Mouse (Mus musculus): ENCODE measurements around the gene Ralgapb. TPM values are rescaled to one million over a fixed set of nuclear protein-coding genes. Genes with fewer than 3 reads are reported as not detected.
A peak's percentile ranks its signal among the peaks of the same experiment; 100 is the strongest.
"Not testable (repeated sequence)": the region's sequence is repeated elsewhere in the genome, so short reads cannot be mapped to it uniquely, and the experiment has no call there.

Gene Ralgapb
- polyA plus RNA-seq, 1 experiment = 27.0 TPM

DNA sequence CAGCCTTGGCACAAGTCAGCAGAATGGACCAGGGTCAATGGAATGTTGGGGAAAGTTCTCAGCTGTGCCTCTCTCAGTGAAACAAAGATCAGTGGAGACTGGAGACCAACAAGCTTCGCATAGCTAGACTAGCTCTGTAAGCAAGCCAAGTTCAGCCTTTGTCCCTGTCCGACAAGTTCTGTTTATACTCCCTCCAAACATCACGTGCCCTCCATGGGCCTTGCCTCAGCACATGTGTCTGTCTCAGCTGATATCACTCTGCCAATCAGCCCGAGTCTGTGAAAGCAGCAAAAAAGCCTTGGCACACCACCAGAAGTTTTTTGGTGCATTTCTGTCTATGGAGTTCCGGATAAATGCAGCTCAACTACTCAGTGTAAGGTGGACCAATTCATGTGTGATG, 36.6 kb upstream of the Ralgapb start:
- TF ChIP-seq CTCF (IDR thresholded peaks at IDR 0.05; ENCODE audit: low read depth, low read length) (no peak), POLR2A (IDR thresholded peaks at IDR 0.05; ENCODE audit: borderline replicate concordance, low read depth, low read length) (no peak)
- Histone ChIP-seq H3K4me3 (ENCODE audit: insufficient read depth, low read length) (no peak overlapping the region), H3K27ac (ENCODE audit: insufficient read depth, low read depth, low read length) (no peak overlapping the region), H3K4me1 (ENCODE audit: control insufficient read depth, insufficient read depth, low read length) (no peaks in the 10 kb centered on the region)

GRCm38 (mm10) chr2:158373516-158373915, 36.1 kb upstream of the Ralgapb start:
- H3K4me3 ChIP-seq (ENCODE audit: insufficient read depth, low read length) = no peak overlapping the region
- H3K27ac ChIP-seq (ENCODE audit: insufficient read depth, low read depth, low read length) = no peak overlapping the region
- TF ChIP-seq CTCF (IDR thresholded peaks at IDR 0.05; ENCODE audit: low read depth, low read length) = no peak
- TF ChIP-seq POLR2A (IDR thresholded peaks at IDR 0.05; ENCODE audit: borderline replicate concordance, low read depth, low read length) = no peak

DNA sequence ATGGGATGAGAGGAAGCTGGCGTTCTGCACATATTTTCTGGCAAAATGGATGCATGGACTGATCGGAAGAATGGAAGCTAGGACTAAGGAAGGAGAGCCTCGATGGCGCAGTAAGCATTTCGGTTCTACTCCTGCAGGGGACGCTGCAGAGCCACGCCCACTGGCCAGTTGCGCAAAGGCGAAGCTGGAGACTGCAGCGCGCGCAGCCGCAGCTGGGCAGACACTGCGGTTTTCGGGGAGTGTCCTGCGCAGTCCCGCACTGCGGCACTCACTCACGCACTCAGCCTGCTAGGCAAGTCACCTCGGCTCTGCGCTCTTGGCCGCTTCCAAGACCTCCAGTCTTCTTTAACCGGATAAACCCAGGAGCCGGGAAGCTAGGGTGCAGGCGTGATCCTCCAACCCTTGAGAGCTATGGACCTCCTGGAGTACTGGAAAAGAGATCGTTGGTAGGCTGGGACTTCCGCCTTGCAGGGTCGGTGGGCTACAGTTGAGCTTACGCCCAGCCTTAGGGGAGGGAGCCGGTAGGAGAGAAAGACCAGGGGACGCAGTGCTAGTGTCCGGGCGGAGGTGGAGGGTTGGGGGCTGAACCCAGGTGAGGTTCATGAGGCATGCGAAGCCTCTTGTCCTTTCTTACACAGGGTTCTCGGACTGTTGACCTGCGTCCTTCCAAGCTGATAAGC, 34.1 kb upstream of the Ralgapb start, which contains the start of gene Snhg11:
Gene Snhg11, plus strand, starts transcription at position 196 of the 680 bp plus-strand sequence.
- Histone ChIP-seq H3K4me1 (ENCODE audit: control insufficient read depth, insufficient read depth, low read length) (no peaks in the 10 kb centered on the region), H3K27ac (ENCODE audit: insufficient read depth, low read depth, low read length) (no peak within 1 kb of the TSS), H3K4me3 (ENCODE audit: insufficient read depth, low read length) (peak within 1 kb of the TSS; percentile 51)
- TF ChIP-seq POLR2A (IDR thresholded peaks at IDR 0.05; ENCODE audit: borderline replicate concordance, low read depth, low read length) (no peak), CTCF (IDR thresholded peaks at IDR 0.05; ENCODE audit: low read depth, low read length) (no peak)

More at GRCm38 (mm10) chr2:158373516-158373915, 36.1 kb upstream of the Ralgapb start:
- no peaks in the 10 kb centered on the region for H3K4me1 ChIP-seq (ENCODE audit: control insufficient read depth, insufficient read depth, low read length)

- peak overlapping the region; percentile 51 for H3K4me3 ChIP-seq (ENCODE audit: insufficient read depth, low read length)
- no peaks in the 10 kb centered on the region for H3K4me1 ChIP-seq (ENCODE audit: control insufficient read depth, insufficient read depth, low read length)
- H3K27ac ChIP-seq (ENCODE audit: insufficient read depth, low read depth, low read length) = no peak overlapping the region
- TF ChIP-seq CTCF (IDR thresholded peaks at IDR 0.05; ENCODE audit: low read depth, low read length) (no peak), POLR2A (IDR thresholded peaks at IDR 0.05; ENCODE audit: borderline replicate concordance, low read depth, low read length) (no peak)
Observed at GRCm38 (mm10) chr2:158376123-158376687, 33.4 kb upstream of the Ralgapb start.

DNA sequence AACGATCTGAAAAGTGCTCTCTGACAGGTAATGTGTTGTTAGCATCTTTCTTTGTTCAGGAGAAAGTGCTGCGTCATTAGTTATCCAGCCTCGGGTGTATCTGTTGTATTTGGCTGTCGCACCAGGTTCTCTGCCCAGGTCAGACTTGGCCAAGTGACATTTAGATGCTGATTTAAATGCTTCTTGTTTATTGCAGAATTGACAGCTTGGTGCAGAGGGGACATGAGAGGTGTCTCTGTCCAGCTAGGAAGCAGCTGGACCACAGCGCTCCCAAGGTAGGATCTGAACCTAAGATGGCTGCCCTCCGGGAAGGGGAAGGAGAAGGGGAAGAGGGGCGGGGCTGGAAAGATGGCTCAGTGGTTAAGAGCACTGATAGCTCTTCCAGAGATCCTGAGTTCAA, 32.9 kb upstream of the Ralgapb start:
- no peaks in the 10 kb centered on the region for H3K4me1 ChIP-seq (ENCODE audit: control insufficient read depth, insufficient read depth, low read length)
- H3K27ac ChIP-seq (ENCODE audit: insufficient read depth, low read depth, low read length) = no peak overlapping the region
- TF ChIP-seq POLR2A (IDR thresholded peaks at IDR 0.05; ENCODE audit: borderline replicate concordance, low read depth, low read length) (no peak), CTCF (IDR thresholded peaks at IDR 0.05; ENCODE audit: low read depth, low read length) (no peak)
- no peak overlapping the region for H3K4me3 ChIP-seq (ENCODE audit: insufficient read depth, low read length)

DNA sequence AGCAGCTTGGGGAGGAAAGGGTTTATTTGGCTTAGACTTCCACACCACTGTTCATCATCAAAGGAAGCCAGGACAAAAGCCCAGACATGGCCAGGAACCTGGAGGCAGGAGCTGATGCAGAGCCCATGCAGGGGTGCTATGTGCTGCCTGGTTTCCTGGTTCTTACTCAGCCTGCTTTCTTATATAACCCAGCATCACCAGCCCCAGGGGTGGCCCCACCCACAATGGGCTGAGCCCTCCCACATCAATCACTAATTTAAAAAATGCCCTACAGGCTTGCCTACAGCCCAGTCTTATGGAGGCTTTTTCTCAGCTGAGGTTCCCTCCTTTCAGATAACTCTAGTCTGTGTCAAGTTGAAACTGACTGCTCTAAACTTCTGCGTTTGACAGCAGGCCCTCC, 31.8 kb upstream of the Ralgapb start:
- no peak overlapping the region for H3K27ac ChIP-seq (ENCODE audit: insufficient read depth, low read depth, low read length)
- H3K4me3 ChIP-seq (ENCODE audit: insufficient read depth, low read length) = no peak overlapping the region
- TF ChIP-seq CTCF (IDR thresholded peaks at IDR 0.05; ENCODE audit: low read depth, low read length) (no peak), POLR2A (IDR thresholded peaks at IDR 0.05; ENCODE audit: borderline replicate concordance, low read depth, low read length) (no peak)
- no peaks in the 10 kb centered on the region for H3K4me1 ChIP-seq (ENCODE audit: control insufficient read depth, insufficient read depth, low read length)

GRCm38 (mm10) chr2:158379354-158380078, 30.1 kb upstream of the Ralgapb start:
- no peak overlapping the region for H3K4me3 ChIP-seq (ENCODE audit: insufficient read depth, low read length)
- TF ChIP-seq POLR2A (IDR thresholded peaks at IDR 0.05; ENCODE audit: borderline replicate concordance, low read depth, low read length) = no peak
- TF ChIP-seq CTCF (IDR thresholded peaks at IDR 0.05; ENCODE audit: low read depth, low read length) = peak; percentile 71
- H3K27ac ChIP-seq (ENCODE audit: insufficient read depth, low read depth, low read length) = no peak overlapping the region
- no peaks in the 10 kb centered on the region for H3K4me1 ChIP-seq (ENCODE audit: control insufficient read depth, insufficient read depth, low read length)

DNA sequence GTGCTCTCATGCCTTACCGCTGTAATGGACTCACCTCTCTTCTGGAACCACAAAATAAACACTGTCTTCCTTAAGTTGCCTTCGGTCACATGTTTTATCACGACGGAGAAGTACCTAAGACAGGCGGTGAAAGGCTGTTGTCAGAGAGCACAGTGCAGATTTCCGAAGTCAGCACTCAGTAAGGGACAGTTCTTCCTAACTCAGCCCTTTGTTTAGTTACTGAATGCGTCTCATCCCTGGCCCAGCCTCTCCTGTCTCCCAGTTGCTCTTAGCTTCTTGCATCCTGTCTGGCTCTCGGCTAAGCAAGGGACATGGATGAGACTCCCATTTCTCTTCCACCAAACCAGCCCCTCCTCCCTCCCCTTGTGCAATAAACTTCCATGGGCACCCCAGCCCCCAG, 23.6 kb upstream of the Ralgapb start:
- Histone ChIP-seq H3K4me1 (ENCODE audit: control insufficient read depth, insufficient read depth, low read length) (no peaks in the 10 kb centered on the region), H3K27ac (ENCODE audit: insufficient read depth, low read depth, low read length) (no peak overlapping the region), H3K4me3 (ENCODE audit: insufficient read depth, low read length) (no peak overlapping the region)
- TF ChIP-seq POLR2A (IDR thresholded peaks at IDR 0.05; ENCODE audit: borderline replicate concordance, low read depth, low read length) (no peak), CTCF (IDR thresholded peaks at IDR 0.05; ENCODE audit: low read depth, low read length) (no peak)

DNA sequence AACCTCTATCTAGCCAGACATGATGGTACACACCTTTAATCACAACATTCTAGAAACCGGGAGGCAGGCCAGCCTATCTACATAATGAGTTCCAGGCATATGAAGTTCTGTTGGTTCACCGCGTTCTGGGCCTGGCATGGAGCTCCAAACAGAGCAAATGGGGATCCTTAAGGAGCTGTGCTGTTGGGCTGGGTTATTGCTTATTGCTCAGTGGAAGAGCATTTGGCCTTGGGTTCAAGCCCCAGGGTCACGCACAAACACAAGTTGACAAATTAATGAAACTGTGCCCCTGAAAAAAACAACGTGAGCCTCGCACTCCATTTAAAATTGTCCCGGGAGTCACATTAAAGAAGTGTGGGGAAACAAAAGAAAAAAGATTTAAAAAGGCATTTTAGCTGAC, 20.2 kb upstream of the Ralgapb start:
- no peak overlapping the region for H3K27ac ChIP-seq (ENCODE audit: insufficient read depth, low read depth, low read length)
- no peaks in the 10 kb centered on the region for H3K4me1 ChIP-seq (ENCODE audit: control insufficient read depth, insufficient read depth, low read length)
- H3K4me3 ChIP-seq (ENCODE audit: insufficient read depth, low read length) = no peak overlapping the region
- no peak for TF ChIP-seq CTCF (IDR thresholded peaks at IDR 0.05; ENCODE audit: low read depth, low read length)
- no peak for TF ChIP-seq POLR2A (IDR thresholded peaks at IDR 0.05; ENCODE audit: borderline replicate concordance, low read depth, low read length)

- H3K4me3 ChIP-seq (ENCODE audit: insufficient read depth, low read length) = no peak overlapping the region
- H3K4me1 ChIP-seq (ENCODE audit: control insufficient read depth, insufficient read depth, low read length) = no peaks in the 10 kb centered on the region
- H3K27ac ChIP-seq (ENCODE audit: insufficient read depth, low read depth, low read length) = no peak overlapping the region
- TF ChIP-seq POLR2A (IDR thresholded peaks at IDR 0.05; ENCODE audit: borderline replicate concordance, low read depth, low read length) (no peak), CTCF (IDR thresholded peaks at IDR 0.05; ENCODE audit: low read depth, low read length) (no peak)
Observed at GRCm38 (mm10) chr2:158396369-158396768, 13.3 kb upstream of the Ralgapb start.

DNA sequence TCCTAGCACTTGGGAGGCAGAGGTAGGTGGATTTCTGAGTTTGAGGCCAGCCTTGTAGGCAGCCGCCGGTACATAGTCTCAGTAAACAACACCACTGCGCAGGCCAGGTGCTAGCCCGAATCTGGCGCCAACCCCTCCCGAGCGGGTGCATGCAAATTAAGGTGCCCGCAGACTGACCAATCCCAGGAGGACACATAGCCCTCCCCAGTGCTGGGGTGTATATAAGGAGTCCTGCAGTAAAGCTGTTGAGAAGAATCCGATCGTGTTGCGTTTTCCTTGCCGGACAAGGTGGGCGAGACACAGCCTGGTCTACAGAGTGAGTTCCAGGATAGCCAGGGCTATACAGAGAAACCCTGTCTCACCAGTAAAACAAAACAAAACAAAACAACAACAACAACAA, 12.5 kb upstream of the Ralgapb start:
- H3K4me3 ChIP-seq (ENCODE audit: insufficient read depth, low read length); H3K4me1 ChIP-seq (ENCODE audit: control insufficient read depth, insufficient read depth, low read length); H3K27ac ChIP-seq (ENCODE audit: insufficient read depth, low read depth, low read length): not testable (repeated sequence)

Measured in bone marrow macrophage, adult 2 months (primary cell).